Mouse (Mus musculus): Measurements from ENCODE around the gene Pxdc1.

The Pxdc1 gene

GRCm38 (mm10) chr13:34651474-34651991, 1.8 kb downstream of the Pxdc1 start:
- DNase-seq (ENCODE audit: extremely low read depth, low read depth) = no peak

DNA sequence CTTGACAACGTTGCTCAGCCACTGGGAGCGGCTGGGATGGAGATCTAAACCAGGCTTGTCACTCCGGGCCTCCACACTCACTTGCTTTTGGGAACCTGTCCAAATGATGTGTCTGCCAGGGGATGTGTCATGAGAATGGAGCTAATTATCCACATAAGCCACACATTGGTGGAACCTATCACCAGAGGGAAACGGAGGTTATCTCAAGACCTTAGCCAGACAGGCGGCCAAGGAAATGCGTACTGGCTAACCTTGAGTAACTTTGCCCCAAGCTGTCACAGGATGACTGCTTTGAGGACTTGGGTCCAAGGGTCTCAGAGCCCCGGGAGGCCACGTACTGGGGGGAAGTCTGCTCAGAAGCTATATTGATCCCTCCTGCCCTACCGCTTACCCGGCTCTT, 2.3 kb downstream of the Pxdc1 start:
- no peak for DNase-seq (ENCODE audit: extremely low read depth, low read depth)

DNA sequence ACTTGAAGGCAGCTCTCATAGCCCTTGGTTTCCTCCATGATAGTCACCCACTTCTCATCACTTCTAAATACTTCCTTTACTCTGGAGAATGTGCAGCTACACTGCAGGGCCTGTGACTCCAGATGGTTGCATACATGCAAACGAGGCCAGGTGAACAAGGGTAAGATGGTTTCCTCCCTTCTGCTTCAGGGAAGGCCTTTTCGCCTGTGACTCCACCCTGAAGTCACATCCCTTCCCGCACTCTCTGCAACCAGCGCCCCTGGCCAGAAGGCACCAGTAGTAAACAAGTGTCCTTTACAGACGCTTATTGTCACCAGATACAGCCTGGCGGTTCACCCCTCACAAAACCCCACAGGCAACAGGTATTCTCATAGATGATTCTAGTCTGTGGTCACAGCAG, 2.9 kb downstream of the Pxdc1 start:
- no peak for DNase-seq (ENCODE audit: extremely low read depth, low read depth)

DNA sequence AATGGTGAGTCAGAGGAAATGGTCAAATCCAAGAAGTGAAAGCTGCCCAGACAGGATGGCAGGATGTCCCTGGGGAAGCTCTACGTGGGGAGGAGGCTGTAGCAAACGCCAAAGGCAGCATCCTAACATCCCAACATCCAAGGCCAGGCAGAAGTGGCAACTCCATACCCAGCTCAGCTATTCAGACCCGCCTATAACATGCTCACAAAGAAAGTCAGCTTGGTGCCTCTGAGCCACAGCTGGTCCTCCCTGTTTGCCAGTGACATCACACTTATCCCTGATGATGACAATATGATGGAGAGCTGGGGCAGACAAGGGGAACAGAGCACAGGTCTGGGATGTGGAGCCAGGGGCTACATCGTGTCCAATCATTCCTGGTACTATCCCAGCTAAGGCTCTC, 5.5 kb downstream of the Pxdc1 start:
- no peak for DNase-seq (ENCODE audit: extremely low read depth, low read depth)

DNA sequence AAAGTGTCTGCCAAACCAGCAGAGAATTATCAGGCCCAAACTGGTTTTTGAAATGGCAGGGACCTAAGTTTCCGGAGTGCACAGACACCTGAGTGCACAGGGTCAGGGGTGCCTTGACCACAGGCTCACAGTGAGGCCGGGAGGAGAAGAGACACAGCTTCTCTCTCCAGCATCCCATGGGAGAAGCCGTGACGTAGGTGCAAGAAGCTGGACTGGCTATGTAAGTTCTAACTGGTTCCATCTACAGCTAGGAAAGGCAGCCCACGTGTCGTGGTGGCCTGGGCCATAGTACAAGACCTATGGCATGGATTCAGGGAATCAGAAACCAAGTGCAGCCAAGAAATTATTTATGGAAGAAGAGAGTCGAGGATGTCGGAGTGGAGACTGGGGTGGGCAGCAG, 6.1 kb downstream of the Pxdc1 start:
- DNase-seq (ENCODE audit: extremely low read depth, low read depth) = no peak

DNA sequence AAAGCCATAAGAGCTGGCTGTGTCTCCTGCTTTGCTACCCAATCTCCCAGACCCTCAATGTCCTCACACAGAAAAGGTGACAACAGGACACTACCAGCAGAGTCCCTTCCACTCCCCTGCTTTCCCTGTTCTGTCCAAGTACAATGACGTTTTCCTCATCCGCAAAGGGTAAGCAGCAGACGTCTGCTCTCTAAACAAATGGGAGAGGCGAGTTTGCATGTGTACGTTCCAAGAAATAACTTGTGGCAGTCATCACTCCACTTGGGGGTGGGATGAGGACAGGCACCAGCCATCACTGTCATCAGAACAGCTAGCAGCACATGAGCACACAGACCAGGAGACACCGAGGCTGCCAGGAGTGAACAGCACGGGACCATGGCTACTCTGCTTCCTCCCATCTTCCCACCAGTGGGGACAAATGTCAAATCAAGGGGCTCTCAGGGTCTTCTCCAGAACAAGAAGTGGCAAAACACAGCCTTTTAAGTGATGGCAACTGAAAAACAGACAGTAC, 7.0 kb downstream of the Pxdc1 start:
- no peak for DNase-seq (ENCODE audit: extremely low read depth, low read depth)

DNA sequence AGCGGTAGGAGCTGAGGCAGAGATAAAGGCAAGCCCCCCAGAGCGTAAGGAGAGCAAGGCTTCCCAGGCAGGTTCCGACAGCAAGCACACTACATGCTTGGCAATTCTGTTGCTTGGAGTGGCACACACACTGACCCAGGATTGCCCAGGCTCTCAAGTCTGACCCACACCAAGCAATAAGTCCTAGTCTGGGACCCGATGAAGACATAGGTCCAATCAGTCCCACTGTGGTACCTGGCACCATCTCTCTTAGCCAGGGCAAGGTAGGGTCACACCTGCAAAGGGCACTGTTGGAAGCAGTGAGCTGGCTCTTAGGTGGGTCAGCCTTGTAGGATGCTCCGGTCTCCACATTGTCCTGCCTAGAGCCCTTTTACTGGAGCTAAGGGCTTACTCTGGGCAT, 7.8 kb downstream of the Pxdc1 start:
- no peak for DNase-seq (ENCODE audit: extremely low read depth, low read depth)

DNA sequence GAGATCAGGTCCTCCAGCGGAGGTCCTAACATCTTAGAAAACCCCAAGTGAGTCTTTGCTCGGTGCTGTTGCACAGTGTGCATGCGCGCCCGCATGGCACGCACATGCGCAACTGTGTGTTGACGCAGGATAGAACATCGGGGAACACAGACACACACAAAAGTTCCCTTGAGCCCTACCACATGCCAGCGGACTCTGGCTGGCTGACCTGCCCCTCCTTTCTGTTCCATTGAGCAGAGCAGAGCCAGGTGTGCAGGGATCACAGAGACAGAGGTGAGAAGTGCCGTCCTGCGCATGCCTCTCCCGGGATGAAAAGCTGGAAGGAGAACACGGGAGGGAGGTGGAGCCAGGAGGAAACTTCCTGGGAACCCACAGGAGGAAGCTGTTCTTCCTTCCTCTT, 8.9 kb downstream of the Pxdc1 start:
- no peak for DNase-seq (ENCODE audit: extremely low read depth, low read depth)

DNA sequence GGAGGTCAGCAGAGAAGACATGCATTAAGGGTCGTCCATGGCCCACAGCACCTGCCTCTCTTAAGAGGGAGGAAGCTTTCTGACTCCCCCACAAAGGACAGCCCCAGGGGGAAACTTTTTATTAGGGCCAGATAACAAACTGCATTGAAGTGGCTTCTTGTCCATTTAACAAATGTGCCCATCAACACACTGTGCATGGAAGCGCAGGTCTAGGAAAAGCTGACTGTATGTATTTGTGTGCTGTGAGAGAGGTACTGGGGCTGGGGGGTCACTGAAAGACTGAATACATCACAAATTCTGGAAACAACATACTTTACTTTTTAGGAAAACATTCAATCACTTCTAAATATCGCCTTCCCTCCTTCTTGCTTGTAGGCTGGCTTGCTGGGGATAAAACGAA, 9.4 kb downstream of the Pxdc1 start:
- no peak for DNase-seq (ENCODE audit: extremely low read depth, low read depth)

DNA sequence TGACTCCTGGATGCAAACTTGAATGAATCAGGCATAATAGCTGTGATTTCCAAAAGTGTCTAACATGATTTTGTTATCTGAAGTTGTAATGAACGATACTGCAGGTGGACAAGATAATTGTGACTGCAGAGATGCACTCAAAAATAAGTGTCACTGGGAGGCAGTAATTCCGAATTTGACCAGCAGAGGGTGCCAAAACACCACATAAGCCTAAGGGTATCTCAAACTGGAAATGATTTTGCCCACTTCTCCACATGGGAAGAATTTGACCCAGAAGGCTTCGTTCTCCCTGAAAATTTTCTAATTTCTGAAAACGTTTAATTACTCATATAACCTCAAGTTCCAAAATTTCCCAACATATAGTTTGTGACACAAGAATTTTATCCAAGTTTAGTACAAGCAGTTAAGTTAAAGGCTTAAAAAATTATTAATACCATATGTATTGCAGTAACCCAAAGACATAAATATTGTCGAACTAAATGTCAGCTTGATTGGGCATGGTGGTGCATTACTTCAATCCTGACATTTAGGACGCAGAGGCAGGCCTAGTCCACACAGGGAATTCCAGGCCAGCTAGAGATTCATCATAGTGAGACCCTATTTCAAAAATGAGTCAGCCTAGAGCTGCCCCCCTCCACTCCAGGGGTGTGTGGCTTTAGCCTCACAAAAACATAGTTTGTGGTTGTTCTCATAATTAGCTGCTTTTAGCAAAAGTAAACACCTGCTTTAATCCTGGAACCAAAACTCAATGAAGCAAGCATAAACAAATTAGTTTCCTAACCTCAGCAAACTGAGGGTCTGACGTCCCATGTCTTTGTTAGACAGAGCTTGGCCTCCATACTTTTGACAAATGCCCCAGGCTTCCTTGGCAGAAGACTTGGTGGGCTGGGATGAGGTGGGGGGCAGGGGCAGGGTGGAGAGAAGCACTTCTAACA, 10.1 kb downstream of the Pxdc1 start:
- peak; percentile 24 for DNase-seq (ENCODE audit: extremely low read depth, low read depth)

GRCm38 (mm10) chr13:34641066-34641465, 12.2 kb downstream of the Pxdc1 start:
- DNase-seq (ENCODE audit: extremely low read depth, low read depth) = no peak

DNA sequence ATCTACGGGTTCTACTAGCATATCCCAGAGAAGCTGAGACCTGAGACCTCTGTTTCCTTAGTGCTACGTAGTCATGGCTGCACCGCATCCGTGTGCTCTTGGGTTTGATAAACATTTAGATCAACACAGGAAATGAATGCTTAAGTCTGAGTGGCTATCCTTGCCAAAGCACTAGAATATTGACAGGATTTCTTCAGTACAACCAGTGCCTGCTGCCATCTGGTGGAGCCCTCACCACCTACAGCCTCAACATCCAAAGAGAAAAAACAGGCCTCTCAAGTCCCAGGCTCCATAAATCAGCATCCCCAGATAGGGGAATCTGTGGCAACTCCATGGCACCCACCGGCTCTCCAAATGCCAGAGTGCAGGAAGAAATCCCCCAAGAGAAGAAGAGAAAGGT, 17.3 kb downstream of the Pxdc1 start:
- DNase-seq (ENCODE audit: extremely low read depth, low read depth) = peak; percentile 27

DNA sequence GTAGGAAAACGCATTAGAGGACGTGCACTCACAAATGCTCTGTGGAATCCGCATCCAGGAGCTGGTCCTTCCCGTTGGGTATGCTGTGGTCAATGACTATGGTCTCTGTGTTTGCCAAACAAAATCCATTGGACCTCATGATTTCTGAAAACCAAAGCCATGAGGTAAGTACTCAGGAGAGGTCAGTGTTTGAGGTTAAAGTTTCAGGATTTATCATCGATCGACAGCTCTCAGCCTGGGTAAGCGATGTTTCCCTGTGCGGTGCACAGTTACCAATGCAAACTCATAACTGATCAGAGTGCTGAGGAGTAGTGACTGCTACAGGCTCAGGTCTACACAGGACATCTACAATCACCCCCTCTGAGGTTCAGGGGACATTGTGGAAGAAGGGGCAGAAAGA, 23.0 kb downstream of the Pxdc1 start:
- no peak for DNase-seq (ENCODE audit: extremely low read depth, low read depth)

DNA sequence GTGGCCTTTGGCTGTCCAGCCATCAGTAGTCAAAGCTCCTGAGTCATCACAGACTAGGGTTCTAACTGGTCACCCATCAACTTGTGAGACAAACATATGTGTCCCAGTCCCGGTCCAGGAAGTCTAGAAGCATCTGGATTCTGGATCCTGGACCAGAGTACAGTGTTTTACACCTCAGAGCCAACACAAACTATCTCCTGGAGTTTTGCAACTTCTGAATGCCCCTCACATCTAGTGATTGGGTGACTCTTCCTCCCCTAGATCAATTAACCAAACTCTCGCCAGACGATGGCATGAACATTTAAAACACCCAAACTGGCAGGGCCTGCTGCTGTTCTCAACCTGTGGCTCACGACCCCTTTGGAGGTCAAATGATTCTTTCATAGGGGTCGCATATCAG, 23.5 kb downstream of the Pxdc1 start:
- no peak for DNase-seq (ENCODE audit: extremely low read depth, low read depth)

DNA sequence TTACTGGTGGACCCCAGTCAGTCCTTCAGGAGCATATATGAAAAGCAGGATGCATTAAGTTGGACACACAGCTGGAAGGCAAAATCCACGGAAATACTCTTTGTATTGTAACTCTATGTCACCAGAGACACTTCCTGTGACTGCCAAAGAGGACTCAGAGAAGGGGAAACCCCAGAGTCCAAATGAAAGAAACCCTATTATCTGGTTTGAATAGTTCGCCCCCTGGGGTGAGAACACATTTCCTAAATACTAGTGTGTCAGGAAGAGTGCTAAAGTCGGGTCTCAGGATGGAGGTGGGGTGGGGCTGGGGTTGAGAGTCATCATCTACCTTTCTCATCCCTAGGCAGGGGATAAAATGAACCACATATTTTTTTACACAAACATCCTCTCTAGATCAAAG, 25.8 kb downstream of the Pxdc1 start:
- DNase-seq (ENCODE audit: extremely low read depth, low read depth) = no peak

DNA sequence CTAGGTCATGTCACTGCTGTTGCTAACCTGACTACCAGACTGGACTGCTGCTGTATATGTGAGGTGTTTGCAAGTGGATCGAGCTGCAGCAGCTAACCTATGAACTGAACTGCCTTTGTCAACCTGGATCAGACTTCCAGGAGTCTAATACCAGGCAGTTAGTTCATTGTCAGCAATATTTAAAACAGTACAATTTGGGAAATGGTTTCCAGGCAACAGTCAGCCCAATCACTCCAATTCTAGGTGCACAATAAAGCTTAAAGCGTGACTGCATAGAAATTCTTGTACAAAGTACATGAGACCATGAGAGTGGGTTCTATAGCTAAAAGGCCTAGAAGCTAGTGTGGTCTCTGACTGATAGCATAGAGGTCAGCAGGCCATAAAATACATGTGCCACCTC, 28.9 kb downstream of the Pxdc1 start:
- DNase-seq (ENCODE audit: extremely low read depth, low read depth) = no peak

GRCm38 (mm10) chr13:34612402-34612801, 40.9 kb downstream of the Pxdc1 start:
- no peak for DNase-seq (ENCODE audit: extremely low read depth, low read depth)

GRCm38 (mm10) chr13:34609711-34610110, 43.6 kb downstream of the Pxdc1 start:
- DNase-seq (ENCODE audit: extremely low read depth, low read depth) = no peak

DNA sequence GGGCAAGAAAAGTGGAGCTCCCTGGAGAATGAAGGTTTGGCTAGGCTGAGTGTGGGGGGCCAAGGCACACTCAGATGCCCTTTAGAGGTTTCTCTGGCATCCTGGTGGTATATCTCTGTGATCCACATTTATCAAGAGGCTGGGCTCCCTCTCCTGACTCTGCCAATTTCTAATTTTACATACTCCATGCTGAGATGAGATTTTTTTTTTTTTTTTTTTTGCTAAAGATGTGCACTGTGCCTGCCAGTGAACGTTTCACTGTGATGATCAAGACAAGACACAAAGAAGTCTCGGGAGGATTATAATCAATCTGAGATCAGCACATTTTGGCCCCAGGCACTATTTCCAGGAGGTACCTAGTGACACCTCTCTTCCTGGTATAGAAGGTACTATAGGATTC, 46.2 kb downstream of the Pxdc1 start:
- DNase-seq (ENCODE audit: extremely low read depth, low read depth) = no peak

GRCm38 (mm10) chr13:34605884-34606283, 47.4 kb downstream of the Pxdc1 start:
- DNase-seq (ENCODE audit: extremely low read depth, low read depth) = no peak

GRCm38 (mm10) chr13:34605206-34605605, 48.1 kb downstream of the Pxdc1 start:
- DNase-seq (ENCODE audit: extremely low read depth, low read depth) = no peak

DNA sequence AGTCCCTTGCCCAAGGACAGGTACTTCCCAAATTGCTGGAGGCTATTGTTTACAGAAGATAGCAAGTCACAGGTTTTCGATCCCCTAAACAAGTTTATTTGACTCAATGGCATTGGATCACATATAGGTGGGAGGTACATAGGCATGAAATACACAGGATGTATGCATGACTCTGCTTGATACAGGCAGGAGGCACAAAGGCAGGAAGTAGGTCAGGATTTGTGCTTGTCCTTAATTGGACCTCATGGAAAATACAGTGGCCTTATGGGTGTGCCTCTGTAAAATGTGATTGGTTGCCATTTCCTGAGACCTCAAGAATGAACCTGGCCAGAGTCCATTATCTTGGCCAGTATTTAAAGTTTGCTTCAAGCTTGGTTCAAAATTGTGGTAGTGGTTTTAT, 48.9 kb downstream of the Pxdc1 start:
- DNase-seq (ENCODE audit: extremely low read depth, low read depth) = no peak

DNA sequence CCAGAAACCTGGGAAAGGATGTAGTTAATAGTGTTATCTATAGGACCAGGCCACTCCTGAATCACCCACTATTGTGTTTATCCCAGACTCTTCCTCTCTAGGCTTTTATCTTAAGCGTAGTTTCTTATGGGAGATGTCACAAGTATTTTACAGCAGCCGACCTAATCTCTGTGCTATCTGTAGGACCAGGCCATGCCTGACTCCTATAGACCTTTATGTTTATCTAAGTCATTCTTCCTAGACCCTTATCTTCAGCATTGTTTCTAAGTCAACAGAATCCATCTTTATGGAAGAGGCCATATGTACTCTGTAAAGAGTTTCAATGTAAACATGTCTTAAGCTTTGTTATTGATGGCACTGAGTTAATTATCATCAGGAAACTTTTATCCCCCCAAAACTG, 50.5 kb downstream of the Pxdc1 start:
- no peak for DNase-seq (ENCODE audit: extremely low read depth, low read depth)

Measured in MEL-GATA-1-ER (cell line).